Mouse (Mus musculus) embryonic facial prominence, embryonic 12.5 days (tissue): ENCODE results near the gene Syt6. TPM values are rescaled to one million over a fixed set of nuclear protein-coding genes. Genes with fewer than 3 reads are reported as not detected.

ENCODE experiments used
- ATAC-seq: fragments of 200-750 bp; cut with Nextera tagmentation; 2 replicates; pipeline ENCODE4 v1.8.0; 2017; ENCODE audit not compliant: insufficient number of reproducible peaks, insufficient read depth, low FRiP score, low TSS enrichment
- H3K27ac ChIP-seq: fragments of 300-500 bp; sonication (generic); 2 replicates; pipeline ENCODE4 v1.5.1; 2016; ENCODE audit warnings: mild to moderate bottlenecking
- H3K27me3 ChIP-seq: fragments of 300-500 bp; sonication (generic); 2 replicates; pipeline ENCODE4 v1.6.1; 2016; ENCODE audit warnings: mild to moderate bottlenecking, moderate library complexity
- H3K36me3 ChIP-seq: fragments of 300-500 bp; sonication (generic); 2 replicates; pipeline ENCODE4 v1.6.1; 2016; ENCODE audit warnings: mild to moderate bottlenecking
- H3K4me1 ChIP-seq: fragments of 300-500 bp; sonication (generic); 2 replicates; pipeline ENCODE4 v1.6.1; 2016
- H3K4me2 ChIP-seq: fragments of 300-500 bp; sonication (generic); replicated peaks from 2 replicates; pipeline ENCODE4 v1.6.1; 2016; ENCODE audit warnings: mild to moderate bottlenecking, moderate library complexity
- H3K4me3 ChIP-seq: fragments of 300-500 bp; sonication (generic); 2 replicates; pipeline ENCODE4 v1.5.1; 2016; ENCODE audit warnings: mild to moderate bottlenecking
- H3K9ac ChIP-seq: fragments of 300-500 bp; sonication (generic); 2 replicates; pipeline ENCODE4 v1.6.1; 2016; ENCODE audit warnings: mild to moderate bottlenecking, moderate library complexity
- H3K9me3 ChIP-seq: fragments of 300-500 bp; sonication (generic); 2 replicates; pipeline ENCODE4 v1.6.1; 2016; ENCODE audit warnings: mild to moderate bottlenecking, moderate library complexity
- WGBS: fragments of 180-500 bp; shearing (Covaris S2); methylation state at CpG from one replicate; pipeline ENCODE4 v1.1.7; 2016; 5-methylcytosine and 5-hydroxymethylcytosine counted together
- polyA plus RNA-seq: library from polyadenylated mRNA; unstranded; fragments of >200 nt; fragmentation: Nextera tagmentation; extraction: Ambion mirVana; gene quantifications from 2 replicates; pipeline ENCODE4 v1.2.1, GENCODE M21; 2016

Syt6 gene
- polyA plus RNA-seq: 1.1 and 2.3 TPM in 2 replicates

DNA sequence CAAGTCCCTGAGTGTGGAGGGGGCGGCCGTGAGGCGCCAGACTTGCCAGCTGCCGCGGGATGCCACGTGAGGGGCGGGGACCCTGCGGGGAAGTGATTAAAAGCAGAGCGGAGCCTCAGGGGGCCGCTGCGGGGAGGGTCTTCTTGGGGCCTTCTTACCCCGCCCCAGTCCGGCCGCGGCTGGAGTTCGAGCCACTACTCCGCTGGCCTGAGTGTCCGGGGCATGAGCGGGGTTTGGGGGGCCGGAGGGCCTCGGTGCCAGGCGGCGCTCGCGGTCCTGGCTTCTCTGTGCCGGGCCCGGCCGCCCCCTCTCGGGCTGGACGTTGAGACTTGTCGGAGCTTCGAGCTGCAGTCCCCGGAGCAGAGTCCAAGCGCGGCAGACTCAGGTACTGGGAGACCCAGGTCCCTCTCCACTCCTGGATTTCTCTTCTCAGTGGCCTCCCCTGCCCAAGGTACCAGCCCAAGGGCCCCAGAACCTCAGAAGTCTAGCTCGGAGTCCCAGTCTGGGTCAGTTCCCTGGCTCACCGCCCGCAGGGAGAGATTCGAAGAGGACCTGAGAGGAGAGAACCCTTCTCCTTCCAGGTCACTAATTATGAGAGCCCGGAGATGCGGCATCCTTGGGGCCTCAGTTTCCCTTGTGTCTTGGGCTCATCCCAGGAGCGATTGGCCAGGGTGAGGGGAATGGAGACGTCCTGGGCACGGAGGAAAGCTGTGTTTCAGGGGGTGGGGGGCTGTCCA lies at the start of gene Syt6:
TSS of gene Syt6 (plus strand) at position 76 of the 737 bp plus-strand sequence.
- peak within 1 kb of the TSS; percentile 41 for H3K9ac ChIP-seq
- H3K9me3 ChIP-seq: no peaks in the 10 kb centered on the region
- 2% methylated on average over 44 of the region's 44 CpGs for WGBS
- peak within 1 kb of the TSS; percentile 50 for H3K4me3 ChIP-seq
- H3K4me2 ChIP-seq: peak within 1 kb of the TSS; percentile 91
- H3K27me3 ChIP-seq: peaks cover 78% of the 10 kb centered on the region
- H3K36me3 ChIP-seq: no peaks in the 10 kb centered on the region
- peaks cover 19% of the 10 kb centered on the region for H3K4me1 ChIP-seq
- no peak within 1 kb of the TSS for H3K27ac ChIP-seq
- ATAC-seq: no peak

DNA sequence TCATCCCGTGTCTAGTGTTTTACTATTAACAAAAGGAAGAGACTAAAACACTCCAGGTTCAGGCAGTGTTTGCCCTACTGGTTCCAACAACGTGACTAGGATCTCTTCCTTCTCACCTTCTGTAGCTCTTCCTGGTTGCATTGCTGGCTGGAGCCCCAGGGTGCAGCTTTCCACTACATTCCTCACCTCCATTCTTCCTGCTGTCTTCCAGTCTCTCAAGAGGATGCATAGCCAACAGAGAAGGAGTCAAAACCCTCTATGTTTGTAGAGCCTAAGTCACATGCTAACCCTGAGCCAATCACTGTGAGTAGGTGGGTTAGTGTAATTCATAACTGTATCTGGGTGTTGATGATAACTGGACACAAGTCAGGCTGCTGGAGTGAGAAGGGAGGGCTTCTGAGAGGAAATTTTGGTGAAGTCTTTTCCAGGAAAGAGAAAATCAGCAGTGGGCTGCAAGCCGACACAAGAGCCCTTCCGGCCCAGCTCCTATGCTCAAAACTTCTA lies 48.8 kb upstream of the Syt6 start:
- H3K36me3 ChIP-seq: no peaks in the 10 kb centered on the region
- H3K4me2 ChIP-seq: no peak overlapping the region
- WGBS: 78% methylated on average over 4 of the region's 4 CpGs
- H3K4me1 ChIP-seq: no peaks in the 10 kb centered on the region
- no peak overlapping the region for H3K9ac ChIP-seq
- H3K27ac ChIP-seq: no peak overlapping the region
- no peaks in the 10 kb centered on the region for H3K27me3 ChIP-seq
- ATAC-seq: no peak
- no peak overlapping the region for H3K4me3 ChIP-seq
- H3K9me3 ChIP-seq: no peaks in the 10 kb centered on the region

DNA sequence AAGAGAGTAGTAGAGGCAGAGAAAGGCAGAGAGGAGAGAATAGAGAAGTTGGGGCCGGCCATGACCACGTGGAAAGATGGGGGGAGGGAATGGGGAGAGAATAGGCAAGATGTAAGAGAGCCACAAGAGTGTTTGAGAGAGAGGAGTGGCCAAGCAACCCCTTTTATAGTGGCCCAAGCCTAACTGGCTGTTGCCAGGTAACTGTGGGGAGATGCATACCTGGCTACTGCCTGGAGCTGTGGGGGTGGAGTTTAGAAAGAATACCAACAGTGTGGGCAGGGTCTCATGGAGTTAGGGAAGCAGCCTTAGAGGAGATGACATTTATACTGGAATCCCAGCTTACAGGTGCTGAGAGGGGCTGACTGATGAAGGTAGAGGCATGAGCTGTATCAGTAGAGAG lies 48.2 kb upstream of the Syt6 start:
- Histone ChIP-seq H3K9me3 (no peaks in the 10 kb centered on the region), H3K4me3 (no peak overlapping the region), H3K36me3 (no peaks in the 10 kb centered on the region), H3K4me1 (no peaks in the 10 kb centered on the region), H3K27ac (no peak overlapping the region), H3K27me3 (no peaks in the 10 kb centered on the region), H3K9ac (no peak overlapping the region), H3K4me2 (no peak overlapping the region)
- no peak for ATAC-seq
- WGBS: 20% methylated on average over 2 of the region's 2 CpGs

DNA sequence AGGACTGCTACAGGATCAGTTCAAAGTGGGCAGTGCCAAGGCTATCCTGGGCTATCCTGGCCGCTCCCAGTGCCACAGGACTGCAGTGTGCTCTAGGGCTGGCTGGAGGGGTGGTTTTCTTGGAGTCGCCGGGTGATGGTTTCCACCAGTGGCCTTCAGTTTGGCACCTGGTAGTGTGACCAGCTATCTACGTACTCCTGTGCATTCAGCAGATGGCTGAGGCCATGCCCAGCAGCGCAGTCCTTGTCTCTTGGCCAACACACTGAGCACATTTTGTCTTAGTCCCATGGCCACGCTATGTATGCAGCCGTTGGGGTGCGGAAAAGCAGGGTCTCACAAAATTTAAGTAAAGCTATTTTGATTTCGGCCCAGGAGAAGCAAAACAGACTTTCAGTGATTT lies 41.0 kb upstream of the Syt6 start:
- no peaks in the 10 kb centered on the region for H3K27me3 ChIP-seq
- WGBS: 93% methylated on average over 9 of the region's 9 CpGs
- H3K4me2 ChIP-seq: no peak overlapping the region
- no peak overlapping the region for H3K27ac ChIP-seq
- no peak overlapping the region for H3K9ac ChIP-seq
- no peaks in the 10 kb centered on the region for H3K9me3 ChIP-seq
- no peak for ATAC-seq
- H3K36me3 ChIP-seq: no peaks in the 10 kb centered on the region
- no peaks in the 10 kb centered on the region for H3K4me1 ChIP-seq
- no peak overlapping the region for H3K4me3 ChIP-seq

DNA sequence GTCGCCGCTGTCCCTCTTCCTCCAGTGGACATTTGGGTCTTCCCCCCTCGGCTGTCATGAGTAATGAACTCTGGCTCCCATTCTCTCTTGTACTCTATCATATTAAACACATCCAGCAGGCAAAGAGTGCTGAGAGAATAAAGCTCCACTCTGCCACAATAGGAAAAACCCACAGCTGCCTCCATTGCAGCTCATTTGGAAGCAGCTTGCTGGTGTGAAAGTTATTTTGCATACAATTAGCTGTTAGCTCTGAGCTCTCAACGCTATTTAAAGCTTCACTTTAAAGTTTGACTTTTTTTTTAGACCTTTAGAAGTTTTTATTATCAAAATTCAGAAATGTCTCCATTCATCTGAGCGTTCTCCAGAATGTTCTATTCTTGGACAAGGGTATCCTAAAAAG lies 39.8 kb upstream of the Syt6 start:
- no peak overlapping the region for H3K4me3 ChIP-seq
- H3K9me3 ChIP-seq: no peaks in the 10 kb centered on the region
- ATAC-seq: no peak
- H3K27me3 ChIP-seq: no peaks in the 10 kb centered on the region
- 38% methylated on average over 5 of the region's 5 CpGs for WGBS
- H3K4me1 ChIP-seq: no peaks in the 10 kb centered on the region
- no peak overlapping the region for H3K27ac ChIP-seq
- no peak overlapping the region for H3K4me2 ChIP-seq
- H3K36me3 ChIP-seq: no peaks in the 10 kb centered on the region
- H3K9ac ChIP-seq: no peak overlapping the region

DNA sequence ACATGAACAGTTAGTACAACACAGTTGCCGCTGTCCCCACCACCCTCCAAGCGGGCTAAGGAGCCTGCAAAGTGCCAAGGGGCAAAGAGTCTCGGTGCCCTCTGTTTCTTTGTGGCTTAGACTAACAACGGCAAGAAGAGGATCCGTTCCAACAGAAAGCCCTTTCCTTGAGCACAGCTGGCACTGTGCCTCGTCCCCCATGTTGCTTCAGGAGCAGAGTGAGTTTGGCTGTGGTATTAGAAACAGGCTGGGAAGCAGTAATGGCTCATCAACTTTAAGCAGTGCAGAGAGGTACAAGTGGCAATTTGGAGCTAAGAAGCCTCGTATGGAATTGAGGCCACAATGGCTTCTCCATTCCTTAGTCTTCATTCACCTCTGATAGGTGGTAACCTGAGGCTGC lies 35.9 kb upstream of the Syt6 start:
- Histone ChIP-seq H3K27me3 (no peaks in the 10 kb centered on the region), H3K27ac (no peak overlapping the region), H3K4me3 (no peak overlapping the region), H3K9ac (no peak overlapping the region), H3K9me3 (0 out of 2 replicates have a peak, but pooled peaks cover 4% of the 10 kb centered on the region), H3K36me3 (no peaks in the 10 kb centered on the region), H3K4me1 (no peaks in the 10 kb centered on the region), H3K4me2 (no peak overlapping the region)
- no peak for ATAC-seq
- WGBS: 71% methylated on average over 7 of the region's 7 CpGs

DNA sequence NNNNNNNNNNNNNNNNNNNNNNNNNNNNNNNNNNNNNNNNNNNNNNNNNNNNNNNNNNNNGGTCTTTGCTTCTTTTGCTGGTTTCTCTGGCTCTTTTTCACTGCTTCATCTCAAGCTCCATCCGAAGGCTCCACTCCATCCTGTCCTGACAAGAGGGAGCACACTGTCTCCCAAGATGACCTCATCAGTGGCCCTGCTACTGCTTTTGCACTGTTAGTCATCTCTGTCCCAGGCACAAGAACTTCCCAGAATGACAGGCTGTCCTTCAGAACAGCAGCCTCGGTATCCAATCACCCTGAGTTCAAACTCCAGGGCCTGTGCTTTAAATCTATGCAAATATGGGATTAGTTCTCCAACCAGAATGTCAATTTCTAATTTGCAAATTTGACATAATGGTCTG lies 28.9 kb upstream of the Syt6 start:
- no peak overlapping the region for H3K27ac ChIP-seq
- H3K27me3 ChIP-seq: no peaks in the 10 kb centered on the region
- 66% methylated on average over 2 of the region's 2 CpGs for WGBS
- no peak overlapping the region for H3K4me3 ChIP-seq
- no peaks in the 10 kb centered on the region for H3K36me3 ChIP-seq
- H3K4me1 ChIP-seq: no peaks in the 10 kb centered on the region
- no peak for ATAC-seq
- H3K4me2 ChIP-seq: no peak overlapping the region
- no peak overlapping the region for H3K9ac ChIP-seq
- 0 out of 2 replicates have a peak, but pooled peaks cover 2% of the 10 kb centered on the region for H3K9me3 ChIP-seq

DNA sequence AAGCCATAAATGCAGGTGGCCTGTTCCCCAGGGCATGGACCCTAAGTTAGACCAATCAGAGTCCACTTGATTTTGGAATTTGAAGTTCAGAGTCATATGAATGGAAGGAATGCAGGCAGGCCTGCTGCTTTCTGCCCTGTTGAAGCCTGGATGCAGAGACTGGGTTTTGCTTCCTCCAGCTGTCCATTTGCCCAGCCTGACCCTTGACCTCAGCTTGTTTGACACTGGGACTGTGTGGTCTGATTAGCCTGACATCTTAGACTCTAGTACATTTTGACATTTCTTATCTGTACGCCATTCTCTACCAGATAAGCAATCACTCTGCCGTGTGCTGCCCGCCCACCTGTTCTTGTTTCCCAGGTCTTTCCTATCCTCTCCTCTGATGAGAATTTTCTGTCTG lies 28.4 kb upstream of the Syt6 start:
- H3K4me3 ChIP-seq: no peak overlapping the region
- H3K36me3 ChIP-seq: no peaks in the 10 kb centered on the region
- WGBS: 74% methylated on average over 3 of the region's 3 CpGs
- H3K9me3 ChIP-seq: no peaks in the 10 kb centered on the region
- ATAC-seq: no peak
- H3K27ac ChIP-seq: no peak overlapping the region
- no peak overlapping the region for H3K4me2 ChIP-seq
- H3K27me3 ChIP-seq: no peaks in the 10 kb centered on the region
- no peaks in the 10 kb centered on the region for H3K4me1 ChIP-seq
- H3K9ac ChIP-seq: no peak overlapping the region

DNA sequence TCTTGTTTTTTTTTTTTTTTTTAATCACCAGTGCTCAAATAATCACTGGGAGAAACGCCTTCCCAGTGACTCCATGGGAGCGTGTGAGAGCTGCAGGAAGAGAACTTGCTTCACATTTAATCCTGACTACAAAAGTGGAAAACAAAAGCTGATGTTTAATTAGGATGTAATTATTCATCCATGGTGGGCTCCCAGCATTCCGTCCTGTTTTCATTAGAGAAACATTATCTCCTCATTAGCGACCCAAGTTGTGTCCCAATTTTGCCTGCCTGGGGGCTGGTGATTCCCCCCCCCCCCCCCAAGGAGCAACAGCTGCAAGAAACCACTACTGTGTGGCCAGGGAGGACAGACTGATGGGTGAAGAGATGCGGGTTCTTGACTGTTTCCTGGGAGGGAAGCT lies 24.8 kb upstream of the Syt6 start:
- Histone ChIP-seq H3K4me2 (no peak overlapping the region), H3K4me1 (no peaks in the 10 kb centered on the region), H3K36me3 (no peaks in the 10 kb centered on the region), H3K27ac (no peak overlapping the region), H3K27me3 (no peaks in the 10 kb centered on the region), H3K4me3 (no peak overlapping the region), H3K9me3 (no peaks in the 10 kb centered on the region), H3K9ac (no peak overlapping the region)
- no peak for ATAC-seq
- WGBS: 40% methylated on average over 5 of the region's 5 CpGs

DNA sequence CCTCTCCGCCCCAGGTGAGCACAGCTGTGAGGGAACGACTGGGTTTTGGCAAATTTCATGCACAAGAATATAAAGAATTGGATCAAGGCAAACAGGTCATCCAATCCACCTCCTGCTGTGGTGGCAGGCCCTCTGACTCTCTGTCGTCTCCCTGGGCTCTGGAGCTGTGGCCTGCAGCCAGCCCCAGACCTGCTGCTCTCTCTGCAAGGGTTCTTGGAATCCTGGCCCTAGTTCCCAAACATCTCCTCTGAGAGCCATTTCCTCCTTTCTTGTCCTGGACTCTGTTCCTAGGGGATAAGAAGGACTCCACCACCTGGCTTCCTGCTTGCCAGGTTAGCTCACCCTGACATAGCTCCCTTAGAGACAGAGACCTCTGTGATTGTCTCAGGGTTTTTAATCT lies 7.8 kb upstream of the Syt6 start:
- Histone ChIP-seq H3K4me1 (no peaks in the 10 kb centered on the region), H3K36me3 (no peaks in the 10 kb centered on the region), H3K4me3 (no peak overlapping the region), H3K9ac (no peak overlapping the region), H3K9me3 (no peaks in the 10 kb centered on the region), H3K4me2 (no peak overlapping the region), H3K27ac (no peak overlapping the region), H3K27me3 (peaks cover 8% of the 10 kb centered on the region)
- WGBS: 49% methylated on average over 3 of the region's 3 CpGs
- ATAC-seq: no peak

DNA sequence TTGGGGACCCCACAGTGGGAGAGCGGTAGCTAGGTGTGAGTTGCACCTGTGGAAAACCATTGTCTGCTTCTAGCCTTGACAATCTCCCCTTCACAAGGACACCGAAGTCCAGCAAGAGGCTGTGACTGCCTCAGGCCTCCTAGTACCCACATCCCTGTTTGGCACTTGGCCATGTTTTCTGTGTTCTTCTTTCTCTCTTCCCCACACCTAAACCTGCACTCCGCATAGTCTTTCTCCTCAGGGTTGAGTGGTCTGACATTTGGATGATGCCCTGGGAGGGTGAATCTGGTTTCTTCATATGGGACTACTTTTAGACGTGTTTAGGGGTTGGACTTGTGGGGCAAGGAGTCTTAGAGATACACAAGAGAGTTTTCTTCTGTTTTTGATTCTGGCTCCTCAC lies 2.5 kb upstream of the Syt6 start:
- 68% methylated on average over 4 of the region's 4 CpGs for WGBS
- Histone ChIP-seq H3K27ac (no peak overlapping the region), H3K36me3 (no peaks in the 10 kb centered on the region), H3K9ac (no peak overlapping the region), H3K9me3 (no peaks in the 10 kb centered on the region), H3K4me1 (peaks cover 19% of the 10 kb centered on the region), H3K27me3 (peaks cover 60% of the 10 kb centered on the region), H3K4me3 (no peak overlapping the region), H3K4me2 (no peak overlapping the region)
- ATAC-seq: no peak

DNA sequence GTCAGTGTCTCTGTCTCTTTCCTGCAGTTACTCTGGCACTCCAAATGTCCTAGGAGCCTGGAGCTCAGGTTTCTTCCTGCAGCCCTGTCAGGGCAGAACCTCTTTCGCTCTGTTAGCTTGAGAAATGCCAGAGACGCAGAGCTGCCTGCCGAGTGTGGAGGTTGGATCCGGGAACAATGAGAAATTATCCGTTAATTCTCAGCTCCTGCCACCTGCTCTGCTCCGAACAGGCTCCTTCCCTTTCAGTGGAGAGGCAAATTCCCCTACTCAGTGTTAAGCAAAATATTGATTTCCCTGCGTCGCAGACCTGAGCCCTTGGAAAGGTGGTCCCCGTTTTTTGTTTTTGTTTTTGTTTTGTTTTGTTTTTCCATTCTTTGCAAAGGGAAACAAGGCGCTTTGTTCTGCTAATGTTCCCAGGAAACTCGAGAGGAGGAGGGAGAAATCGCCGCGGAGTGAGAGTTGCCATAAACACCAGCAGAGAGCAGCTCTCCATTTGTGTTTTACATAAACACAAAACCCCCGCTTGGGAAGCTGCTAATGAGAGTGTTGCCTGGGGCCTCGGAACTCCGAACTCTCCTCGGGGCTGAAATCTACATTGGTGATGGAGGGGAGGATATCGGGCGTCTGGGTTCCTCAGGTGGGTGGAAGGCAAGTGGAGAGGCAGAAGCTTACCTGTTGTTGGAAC lies 1.8 kb upstream of the Syt6 start:
- no peaks in the 10 kb centered on the region for H3K9me3 ChIP-seq
- H3K4me2 ChIP-seq: peak overlapping the region; percentile 33
- H3K4me3 ChIP-seq: no peak overlapping the region
- ATAC-seq: no peak
- no peak overlapping the region for H3K9ac ChIP-seq
- WGBS: 2% methylated on average over 20 of the region's 20 CpGs
- H3K27ac ChIP-seq: no peak overlapping the region
- H3K27me3 ChIP-seq: peaks cover 67% of the 10 kb centered on the region
- no peaks in the 10 kb centered on the region for H3K36me3 ChIP-seq
- H3K4me1 ChIP-seq: peaks cover 19% of the 10 kb centered on the region
